Mouse (Mus musculus) bone marrow macrophage, adult 2 months (primary cell): ENCODE measurements around the gene Sim2.

ENCODE experiments used
- CTCF ChIP-seq: IDR thresholded peaks from 2 replicates; pipeline ENCODE4 v1.5.1; 2012; ENCODE audit warnings: low read depth, mild to moderate bottlenecking, low read length, moderate library complexity
- POLR2A ChIP-seq: IDR thresholded peaks from 2 replicates; pipeline ENCODE4 v1.6.1; 2012; ENCODE audit warnings: mild to moderate bottlenecking, low read depth, low read length, borderline replicate concordance

GRCm38 (mm10) chr16:94088226-94088748, 3.6 kb downstream of the Sim2 start:
- TF ChIP-seq CTCF = no peak
- TF ChIP-seq POLR2A = no peak
